Mouse (Mus musculus): Measurements from ENCODE around the gene Sdf2l1.
A peak's percentile ranks its signal among the peaks of the same experiment; 100 is the strongest.
"Not testable (repeated sequence)": the region's sequence is repeated elsewhere in the genome, so short reads cannot be mapped to it uniquely, and the experiment has no call there.

The Sdf2l1 gene

GRCm38 (mm10) chr16:17132089-17132905, at the start of gene Sdf2l1:
TSS of gene Sdf2l1 (minus strand) at chr16:17132383.
- peak; percentile 96 for DNase-seq (ENCODE audit: low read depth, low spot score)

- no peak for DNase-seq (ENCODE audit: low read depth, low spot score)
Measured at GRCm38 (mm10) chr16:17181382-17181781, 49.2 kb upstream of the Sdf2l1 start.

GRCm38 (mm10) chr16:17179706-17180105, 47.5 kb upstream of the Sdf2l1 start:
- no peak for DNase-seq (ENCODE audit: low read depth, low spot score)

- no peak for DNase-seq (ENCODE audit: low read depth, low spot score)
Measured at GRCm38 (mm10) chr16:17177623-17178170, 45.5 kb upstream of the Sdf2l1 start.

GRCm38 (mm10) chr16:17175765-17176164, 43.6 kb upstream of the Sdf2l1 start:
- DNase-seq (ENCODE audit: low read depth, low spot score), result no peak

GRCm38 (mm10) chr16:17168049-17168448, 35.9 kb upstream of the Sdf2l1 start:
- DNase-seq (ENCODE audit: low read depth, low spot score), result no peak

- no peak for DNase-seq (ENCODE audit: low read depth, low spot score)
Measured at GRCm38 (mm10) chr16:17167179-17167578, 35.0 kb upstream of the Sdf2l1 start.

GRCm38 (mm10) chr16:17165478-17165877, 33.3 kb upstream of the Sdf2l1 start:
- DNase-seq (ENCODE audit: low read depth, low spot score), result not testable (repeated sequence)

- no peak for DNase-seq (ENCODE audit: low read depth, low spot score)
Measured at GRCm38 (mm10) chr16:17154346-17154745, 22.2 kb upstream of the Sdf2l1 start.

GRCm38 (mm10) chr16:17151874-17152273, 19.7 kb upstream of the Sdf2l1 start:
- no peak for DNase-seq (ENCODE audit: low read depth, low spot score)

- DNase-seq (ENCODE audit: low read depth, low spot score), result no peak
Measured at GRCm38 (mm10) chr16:17150520-17151258, 18.5 kb upstream of the Sdf2l1 start.

GRCm38 (mm10) chr16:17148084-17148483, 15.9 kb upstream of the Sdf2l1 start:
- no peak for DNase-seq (ENCODE audit: low read depth, low spot score)

GRCm38 (mm10) chr16:17147391-17147929, 15.3 kb upstream of the Sdf2l1 start:
- no peak for DNase-seq (ENCODE audit: low read depth, low spot score)

GRCm38 (mm10) chr16:17146772-17147235, 14.6 kb upstream of the Sdf2l1 start, which contains the start of gene Ccdc116:
TSS of gene Ccdc116 (minus strand) at chr16:17147229.
- DNase-seq (ENCODE audit: low read depth, low spot score), result peak; percentile 78

GRCm38 (mm10) chr16:17144339-17144738, 12.2 kb upstream of the Sdf2l1 start, which contains the start of gene Ydjc:
TSS of gene Ydjc (plus strand) at chr16:17144621.
- DNase-seq (ENCODE audit: low read depth, low spot score), result no peak

GRCm38 (mm10) chr16:17137355-17137754, 5.2 kb upstream of the Sdf2l1 start:
- DNase-seq (ENCODE audit: low read depth, low spot score), result no peak

- DNase-seq (ENCODE audit: low read depth, low spot score), result no peak
Measured at GRCm38 (mm10) chr16:17132906-17133200, 670 bp upstream of the Sdf2l1 start.

GRCm38 (mm10) chr16:17131191-17132088, 743 bp downstream of the Sdf2l1 start:
- no peak for DNase-seq (ENCODE audit: low read depth, low spot score)

- DNase-seq (ENCODE audit: low read depth, low spot score), result no peak
Measured at GRCm38 (mm10) chr16:17127292-17127691, 4.9 kb downstream of the Sdf2l1 start.

GRCm38 (mm10) chr16:17124871-17125520, 7.2 kb downstream of the Sdf2l1 start, which contains the start of gene 2610318N02Rik:
TSS of gene 2610318N02Rik (minus strand) at chr16:17125167.
- DNase-seq (ENCODE audit: low read depth, low spot score), result peak; percentile 84

Measured in embryo, embryonic 11.5 days (tissue).